Mouse (Mus musculus) lung, postnatal 0 days (tissue): ENCODE results near the gene Aldh1l1.

Experiments used
- CTCF ChIP-seq: IDR thresholded peaks from 2 replicates; pipeline ENCODE4 v1.5.1; 2016; ENCODE audit warnings: antibody characterized with exemption, mild to moderate bottlenecking
- EP300 ChIP-seq: IDR thresholded peaks from 2 replicates; pipeline ENCODE4 v1.6.1; 2016; ENCODE audit warnings: antibody characterized with exemption, mild to moderate bottlenecking, control low read depth

DNA sequence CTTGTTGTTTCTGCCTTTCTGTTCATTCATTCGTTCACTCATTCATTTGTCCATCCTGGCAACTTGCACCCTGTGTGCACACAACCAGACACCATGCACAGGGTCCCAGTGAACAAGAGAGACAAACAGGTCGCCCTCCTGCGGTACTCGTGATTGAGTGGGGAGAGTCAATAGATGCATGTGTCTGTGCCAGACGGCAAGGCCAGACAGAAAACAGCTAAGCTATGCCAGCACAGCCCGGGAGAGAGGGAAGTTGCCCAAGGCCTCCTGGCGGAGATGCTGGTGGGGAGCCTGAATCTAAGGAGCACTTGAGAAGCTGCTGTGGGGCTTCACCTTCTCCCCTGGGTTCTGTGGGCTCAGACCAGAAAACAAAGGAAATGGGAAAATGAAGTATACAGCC is 129.1 kb downstream of the Aldh1l1 start:
- TF ChIP-seq CTCF (no peak), EP300 (no peak)
